Mouse (Mus musculus) retina, postnatal 7 days (tissue): ENCODE measurements around the gene Rock2.

Source experiments
- DNase-seq: peaks from one replicate; pipeline ENCODE4 v3.0.0-alpha.2; 2012; ENCODE audit warnings: low read depth, low spot score

Rock2 gene

GRCm38 (mm10) chr12:16872006-16872405 lies 22.7 kb upstream of the Rock2 start:
- no peak for DNase-seq

- DNase-seq, result no peak
These were observed 21.7 kb upstream of the Rock2 start for GRCm38 (mm10) chr12:16872926-16873464.

GRCm38 (mm10) chr12:16873549-16873948 lies 21.1 kb upstream of the Rock2 start:
- DNase-seq, result no peak

GRCm38 (mm10) chr12:16874086-16874485 lies 20.6 kb upstream of the Rock2 start:
- no peak for DNase-seq

GRCm38 (mm10) chr12:16875269-16875668 lies 19.4 kb upstream of the Rock2 start:
- DNase-seq, result no peak

- no peak for DNase-seq
These were observed 19.0 kb upstream of the Rock2 start for GRCm38 (mm10) chr12:16875678-16876077.

GRCm38 (mm10) chr12:16876667-16877066 lies 18.0 kb upstream of the Rock2 start:
- DNase-seq, result no peak

GRCm38 (mm10) chr12:16877141-16877540 lies 17.6 kb upstream of the Rock2 start:
- no peak for DNase-seq

- no peak for DNase-seq
These were observed 17.0 kb upstream of the Rock2 start for GRCm38 (mm10) chr12:16877679-16878078.

GRCm38 (mm10) chr12:16879369-16879768 lies 15.3 kb upstream of the Rock2 start:
- no peak for DNase-seq

- no peak for DNase-seq
These were observed 14.6 kb upstream of the Rock2 start for GRCm38 (mm10) chr12:16880077-16880476.

- no peak for DNase-seq
These were observed 12.3 kb upstream of the Rock2 start for GRCm38 (mm10) chr12:16882442-16882841.

- DNase-seq, result no peak
These were observed 11.6 kb upstream of the Rock2 start for GRCm38 (mm10) chr12:16883111-16883510.

GRCm38 (mm10) chr12:16884534-16884933 lies 10.2 kb upstream of the Rock2 start:
- DNase-seq, result no peak

- no peak for DNase-seq
These were observed 8.3 kb upstream of the Rock2 start for GRCm38 (mm10) chr12:16886354-16886753.

GRCm38 (mm10) chr12:16893039-16893438 lies 1.7 kb upstream of the Rock2 start:
- no peak for DNase-seq

GRCm38 (mm10) chr12:16893656-16894395 lies 869 bp upstream of the Rock2 start:
- DNase-seq, result no peak

- DNase-seq, result no peak
These were observed 680 bp downstream of the Rock2 start for GRCm38 (mm10) chr12:16895221-16895928.

- no peak for DNase-seq
These were observed 1.5 kb downstream of the Rock2 start for GRCm38 (mm10) chr12:16896073-16896789.

GRCm38 (mm10) chr12:16897225-16897624 lies 2.5 kb downstream of the Rock2 start:
- DNase-seq, result no peak

- DNase-seq, result no peak
These were observed 3.5 kb downstream of the Rock2 start for GRCm38 (mm10) chr12:16898221-16898620.

GRCm38 (mm10) chr12:16898790-16899189 lies 4.1 kb downstream of the Rock2 start:
- DNase-seq, result no peak
